Comparison of ENCODE assay signal across 9 mouse cellular contexts in the genomic region with DNA sequence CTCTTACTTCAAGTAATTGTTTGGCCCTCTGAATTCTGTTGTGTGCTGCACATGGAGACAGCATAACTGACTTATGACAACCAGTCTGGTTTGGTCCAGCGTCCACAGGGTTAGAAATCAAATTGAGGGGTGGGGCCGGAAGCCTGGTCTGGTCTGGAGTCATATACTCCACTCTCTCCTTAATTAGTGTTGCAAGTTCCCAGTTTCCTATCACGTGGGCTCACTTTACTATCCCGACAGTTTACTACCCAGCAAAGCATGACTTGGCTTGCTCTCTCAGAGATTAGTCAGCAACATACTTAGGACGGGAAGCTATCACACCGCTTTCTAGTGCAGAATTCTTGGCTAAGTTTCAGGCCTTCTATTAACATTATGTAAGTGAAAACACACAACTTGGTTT. TPM values are rescaled to one million over a fixed set of nuclear protein-coding genes. Genes with fewer than 3 reads are reported as not detected.
DNase-seq lines count a peak whose midpoint lies in the region; ATAC-seq and TF ChIP-seq lines count a peak whose summit lies in the region.
"Had no signal": no experiment of that assay in that cellular context is flagged by ENCODE, and none has a peak within 500 bp of the region (broad histone marks: within the 10 kb centered on the region; RNA-seq: fewer than 3 reads in every experiment).

No protein-coding gene starts in this region.

- no peaks in the 10 kb centered on the region for H3K27me3 ChIP-seq in heart, embryonic 10.5 days (ENCODE audit: insufficient read depth, poor library complexity, severe bottlenecking)
- no peaks in the 10 kb centered on the region for H3K27me3 ChIP-seq in kidney, embryonic 16.5 days (ENCODE audit: insufficient read depth, low read length)
- H3K27me3 ChIP-seq in lung, postnatal 0 days (replicated peaks; ENCODE audit: insufficient read depth, low read length), result no peaks in the 10 kb centered on the region
- H3K27me3 ChIP-seq: hindbrain, embryonic 15.5 days had no signal

- no peak overlapping the region for H3K4me3 ChIP-seq in heart, embryonic 10.5 days
- no peak overlapping the region for H3K4me3 ChIP-seq in kidney, embryonic 16.5 days (ENCODE audit: low read length)
- H3K4me3 ChIP-seq in lung, postnatal 0 days (ENCODE audit: low read depth, low read length), result no peak overlapping the region
- H3K4me3 ChIP-seq in left cerebral cortex, adult 2 months, result no peak overlapping the region
- H3K4me3 ChIP-seq: hindbrain, embryonic 15.5 days had no signal

- DNase-seq in heart, adult 18-20 months, result peak; percentile 71 to 84
- DNase-seq in heart, embryonic 10.5 days (ENCODE audit: low spot score), result no peak
- DNase-seq in gastrocnemius, postnatal 14 days, result peak; percentile 31
- DNase-seq in lung, postnatal 0 days (ENCODE audit: low spot score), result peak; percentile 93
- DNase-seq in cerebellum, postnatal 14 days, result no peak
- no peak for DNase-seq in spleen, postnatal 14 days (ENCODE audit: low spot score in 2 of 2)
- no peak for DNase-seq in left cerebral cortex, adult 2 months (ENCODE audit: extremely low spot score in 1 of 2, low spot score in 2 of 2)

- no peak overlapping the region for H3K9ac ChIP-seq in kidney, embryonic 16.5 days (replicated peaks; ENCODE audit: low read length)
- H3K9ac ChIP-seq in lung, postnatal 0 days (replicated peaks; ENCODE audit: low read depth), result no peak overlapping the region
- H3K9ac ChIP-seq: hindbrain, embryonic 15.5 days had no signal

- no peak for TF ChIP-seq CTCF in lung, postnatal 0 days (IDR thresholded peaks at IDR 0.05)
- TF ChIP-seq CTCF in left cerebral cortex, adult 2 months (IDR thresholded peaks at IDR 0.05), result no peak

- H3K4me2 ChIP-seq in kidney, embryonic 16.5 days (replicated peaks; ENCODE audit: low read depth, low read length), result no peak overlapping the region
- H3K4me2 ChIP-seq in lung, postnatal 0 days (replicated peaks; ENCODE audit: low read depth, low read length), result no peak overlapping the region
- H3K4me2 ChIP-seq: hindbrain, embryonic 15.5 days had no signal

- H3K9me3 ChIP-seq in heart, embryonic 10.5 days, result no peaks in the 10 kb centered on the region
- no peaks in the 10 kb centered on the region for H3K9me3 ChIP-seq in kidney, embryonic 16.5 days (ENCODE audit: low read length)
- H3K9me3 ChIP-seq in lung, postnatal 0 days (ENCODE audit: low read length), result no peaks in the 10 kb centered on the region
- H3K9me3 ChIP-seq: hindbrain, embryonic 15.5 days had no signal

- H3K4me1 ChIP-seq in heart, embryonic 10.5 days, result peaks cover 27% of the 10 kb centered on the region
- peaks cover 57% of the 10 kb centered on the region for H3K4me1 ChIP-seq in kidney, embryonic 16.5 days (ENCODE audit: insufficient read depth, low read length)
- peaks cover 6% of the 10 kb centered on the region; the same call in 1 of the 2 replicates for H3K4me1 ChIP-seq in lung, postnatal 0 days (ENCODE audit: insufficient read depth, low read depth, low read length)

- ATAC-seq in kidney, embryonic 16.5 days (ENCODE audit: low FRiP score, low TSS enrichment), result peak; percentile 74; the same call in 1 of the 2 replicates
- ATAC-seq in lung, postnatal 0 days, result peak; percentile 89

- intact Hi-C loops in gastrocnemius, postnatal 14 days (cut with DNase I; ENCODE audit: low total_unique reads), result no loop called here
- intact Hi-C loops in left cerebral cortex, adult 2 months (cut with DNase I), result no loop called here

- H3K36me3 ChIP-seq in heart, embryonic 10.5 days, result no peaks in the 10 kb centered on the region
- H3K36me3 ChIP-seq in kidney, embryonic 16.5 days (ENCODE audit: insufficient read depth, low read length), result no peaks in the 10 kb centered on the region
- H3K36me3 ChIP-seq in lung, postnatal 0 days (ENCODE audit: insufficient read depth, low read length), result no peaks in the 10 kb centered on the region
- H3K36me3 ChIP-seq: hindbrain, embryonic 15.5 days had no signal

- peak; percentile 44; the same call in 1 of the 2 replicates for TF ChIP-seq EP300 in lung, postnatal 0 days (IDR thresholded peaks at IDR 0.05)

- 57% methylated on average over 6 of the region's 6 CpGs for WGBS in heart, embryonic 10.5 days
- 17% methylated on average over 6 of the region's 6 CpGs for WGBS in kidney, embryonic 16.5 days
- WGBS in lung, postnatal 0 days, result 13% methylated on average over 6 of the region's 6 CpGs

- no peak overlapping the region for H3K27ac ChIP-seq in heart, embryonic 10.5 days
- no peak overlapping the region for H3K27ac ChIP-seq in kidney, embryonic 16.5 days (ENCODE audit: low read length)
- H3K27ac ChIP-seq in lung, postnatal 0 days (ENCODE audit: low read length), result no peak overlapping the region
- H3K27ac ChIP-seq in left cerebral cortex, adult 2 months, result no peak overlapping the region
- H3K27ac ChIP-seq: hindbrain, embryonic 15.5 days had no signal

RNA-seq across cellular contexts. Expression of a gene that starts 36.3 kb away (rescaled TPM):
- total RNA-seq in heart, adult 18-20 months (2021), result 10 to 100 TPM; 14.6 to 15.4 TPM
- 6.1 and 7.2 TPM in 2 replicates for polyA plus RNA-seq in heart, embryonic 10.5 days (2016; fragmentation: Nextera tagmentation; extraction: Ambion mirVana)
- 1 to 10 TPM; 6.9 to 9.5 TPM for total RNA-seq in gastrocnemius, postnatal 14 days (2021)
- 11.4 and 13.1 TPM in 2 replicates for polyA plus RNA-seq in kidney, embryonic 16.5 days (2015; fragmentation: Nextera tagmentation; extraction: Ambion mirVana)
- polyA plus RNA-seq in lung, postnatal 0 days (2015; fragmentation: Nextera tagmentation; extraction: Ambion mirVana), result 5.9 and 7.7 TPM in 2 replicates
- total RNA-seq in left cerebral cortex, adult 2 months (2021), result 10 to 100 TPM; 31.7 to 34.6 TPM

Comparison
In these comparisons a context has a peak if more than half of its experiments do, and no peak if none do; other contexts are left out.
1. DNase-seq: peak in heart, adult 18-20 months (2 of 2), gastrocnemius, postnatal 14 days (single experiment) and lung, postnatal 0 days (single experiment); none in heart, embryonic 10.5 days (single experiment), cerebellum, postnatal 14 days (0 of 2), spleen, postnatal 14 days (0 of 2) and left cerebral cortex, adult 2 months (0 of 2).